Mouse (Mus musculus) thymus, postnatal 4 days (tissue): Measurements from ENCODE around the gene Txndc2.

Experiments used
- DNase-seq: peaks from one replicate; pipeline ENCODE4 v3.0.0; 2021

Gene Txndc2

DNA sequence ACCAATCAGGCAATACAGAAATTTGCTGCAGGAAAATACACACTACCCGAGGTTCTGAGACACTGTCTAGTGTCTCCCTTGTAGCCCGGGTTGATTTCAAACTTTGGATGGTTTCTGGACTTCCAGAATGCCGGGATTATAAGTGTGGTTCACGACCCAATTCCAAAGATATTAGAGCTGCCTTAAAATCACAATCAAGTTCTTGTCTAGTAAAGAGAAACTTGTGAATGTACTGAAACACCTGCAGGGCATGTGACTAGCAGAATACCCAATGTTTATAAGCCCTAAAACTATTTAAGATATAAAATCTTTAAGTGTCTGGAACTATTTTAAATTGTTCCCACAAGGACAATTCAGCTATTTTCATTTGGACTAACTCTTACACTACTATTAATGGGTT lies 30.2 kb downstream of the Txndc2 start:
- no peak for DNase-seq

DNA sequence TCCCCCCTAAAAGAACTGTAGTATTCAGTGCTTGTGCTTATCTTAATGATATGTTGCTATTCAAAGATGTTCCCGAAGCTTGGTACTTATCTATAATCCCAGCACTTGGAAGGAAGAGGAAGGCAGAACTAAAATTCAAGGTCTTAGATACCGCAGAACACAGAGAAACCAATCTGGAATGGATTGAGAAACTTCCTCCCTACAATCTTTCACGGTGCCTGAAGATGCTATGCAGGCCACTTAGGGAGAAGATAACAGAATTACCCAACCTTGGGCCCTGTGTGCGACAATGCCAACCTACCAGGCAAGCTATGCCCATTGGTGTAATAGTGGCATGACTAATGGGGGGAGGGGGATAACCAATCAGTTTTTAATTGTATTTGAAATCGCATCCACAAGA lies 33.2 kb downstream of the Txndc2 start:
- DNase-seq, result no peak

DNA sequence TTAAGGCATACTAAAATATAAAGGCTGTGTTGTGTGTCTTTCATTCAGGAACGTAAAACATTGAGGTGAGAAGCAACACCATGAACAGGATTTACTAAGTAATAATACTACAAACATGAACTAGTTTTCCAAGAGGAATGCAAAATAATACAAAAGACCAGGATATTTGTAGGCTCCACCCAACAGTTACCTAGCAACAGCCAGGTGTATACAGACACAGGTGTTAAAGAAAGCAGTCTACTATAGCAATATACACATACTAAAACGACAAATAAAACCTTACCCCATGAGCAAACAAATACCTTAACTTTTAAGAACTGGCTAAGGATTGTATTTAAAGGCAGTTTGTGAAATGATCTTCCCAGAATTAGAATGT lies 33.7 kb downstream of the Txndc2 start:
- no peak for DNase-seq

DNA sequence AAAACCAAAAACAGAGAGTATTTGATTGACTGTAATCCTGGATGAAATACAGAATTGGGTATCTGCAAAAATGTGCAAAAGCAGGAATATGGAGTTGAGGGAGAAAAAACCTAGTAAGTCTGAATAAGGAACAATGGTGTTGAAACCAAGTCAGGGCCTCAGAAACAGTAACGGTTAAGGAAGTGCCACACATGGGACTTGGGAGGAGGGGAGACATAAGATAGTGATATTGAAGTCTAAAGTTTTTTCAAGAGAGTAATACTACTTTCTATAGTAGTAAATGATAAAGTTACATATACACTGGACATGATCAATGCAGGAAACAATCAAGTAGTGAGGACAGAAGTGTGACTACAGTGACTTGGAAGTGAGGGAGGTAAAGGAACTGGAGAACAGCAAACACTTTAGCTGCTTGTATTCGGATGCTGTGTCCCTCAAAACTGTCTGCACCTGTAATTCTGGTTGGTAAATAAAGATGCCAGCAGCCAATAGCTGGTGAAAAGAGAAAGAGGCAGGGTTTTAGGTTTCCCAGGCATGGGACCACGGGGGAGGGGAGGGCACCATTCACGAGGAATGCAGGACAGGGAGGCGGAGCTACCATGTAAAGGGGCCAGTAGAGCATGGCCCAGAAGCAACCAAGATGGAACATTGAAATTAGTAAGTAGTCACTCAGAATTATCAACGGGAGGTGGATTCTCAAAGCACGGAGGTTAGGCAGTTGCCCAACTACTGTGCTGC lies 34.2 kb downstream of the Txndc2 start:
- DNase-seq, result no peak

DNA sequence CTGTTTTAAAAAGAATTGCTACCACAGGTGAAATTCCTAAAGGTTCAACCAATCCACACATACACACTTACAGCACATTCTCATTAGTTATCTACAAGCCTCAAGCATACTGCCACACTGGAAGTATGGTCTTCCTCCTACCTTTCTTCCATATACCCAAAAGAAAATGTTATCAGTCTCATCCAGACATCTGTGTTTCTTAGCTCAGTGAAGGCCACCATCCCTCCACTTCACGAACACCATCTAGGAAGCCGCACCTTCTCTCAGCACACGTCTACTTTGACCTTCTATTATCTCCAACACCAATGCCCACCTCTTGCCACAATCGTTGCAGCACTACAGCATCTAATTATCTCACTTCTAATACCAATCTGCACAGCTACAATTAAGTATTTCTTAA lies 36.0 kb downstream of the Txndc2 start:
- no peak for DNase-seq

DNA sequence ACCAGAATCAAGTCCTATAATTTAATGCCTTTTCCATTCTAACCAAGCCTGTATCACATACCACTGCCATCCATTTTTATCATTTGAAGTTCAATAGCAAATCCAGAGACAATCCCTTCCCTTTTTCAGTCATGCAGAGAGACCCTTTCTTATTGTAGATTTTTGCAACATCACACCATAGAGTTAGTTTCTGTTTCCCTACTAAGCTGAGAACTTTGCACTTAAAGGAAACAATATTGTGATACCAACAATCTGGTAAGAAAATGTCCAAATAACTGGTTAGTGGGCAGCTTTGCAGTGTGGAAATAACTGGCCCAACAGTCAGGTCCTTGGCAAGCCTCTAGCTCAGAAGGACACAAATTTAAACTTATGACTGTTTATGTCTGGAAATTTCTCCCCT lies 37.1 kb downstream of the Txndc2 start:
- no peak for DNase-seq

DNA sequence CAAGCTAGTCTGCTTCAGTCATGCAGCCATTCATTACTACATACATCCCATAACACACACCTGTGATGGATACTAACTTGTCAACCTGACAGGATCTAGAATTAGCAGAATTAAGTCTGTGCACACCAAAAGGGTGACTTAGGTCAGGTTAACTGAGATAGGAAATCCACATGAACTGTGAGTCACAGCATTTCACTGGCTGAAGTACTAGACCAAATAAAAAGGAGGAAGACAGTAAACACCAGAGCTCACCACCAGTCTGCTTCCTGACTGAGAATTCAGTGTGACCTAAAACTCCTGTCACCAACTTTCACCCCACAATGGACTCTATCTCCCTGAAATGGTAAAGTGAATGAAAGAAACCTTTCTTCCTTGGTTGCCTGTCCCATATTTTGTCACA lies 37.7 kb downstream of the Txndc2 start:
- DNase-seq, result no peak

DNA sequence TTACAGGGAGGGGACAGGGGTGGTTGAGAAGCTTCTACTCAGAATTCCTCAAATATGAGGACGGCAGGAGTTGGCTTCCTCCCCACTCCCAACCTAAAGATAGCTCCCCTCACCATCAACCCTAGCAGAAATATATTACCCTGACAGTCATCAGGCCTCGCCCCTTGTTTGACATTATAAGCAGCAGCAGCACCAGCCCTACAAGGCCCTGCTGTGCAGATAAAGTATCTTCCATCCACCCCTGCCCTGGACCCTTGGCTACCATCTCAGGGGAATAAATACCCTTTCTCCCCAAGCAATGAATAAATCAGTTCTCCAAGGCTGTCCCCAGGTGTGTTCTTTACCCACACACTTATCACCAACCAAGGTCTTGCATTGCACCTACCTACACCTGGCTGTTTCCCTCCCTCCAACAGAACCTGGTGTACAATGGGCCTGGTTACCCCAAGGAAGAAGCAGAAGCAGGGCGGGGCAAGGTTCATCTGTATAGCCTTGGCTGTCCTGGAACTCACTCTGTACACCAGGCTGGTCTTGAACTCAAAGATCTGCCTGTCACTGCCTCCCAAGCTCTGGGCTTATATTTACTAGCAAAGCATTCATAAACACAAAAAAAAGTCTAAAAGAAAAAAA lies 44.0 kb downstream of the Txndc2 start:
- no peak for DNase-seq

DNA sequence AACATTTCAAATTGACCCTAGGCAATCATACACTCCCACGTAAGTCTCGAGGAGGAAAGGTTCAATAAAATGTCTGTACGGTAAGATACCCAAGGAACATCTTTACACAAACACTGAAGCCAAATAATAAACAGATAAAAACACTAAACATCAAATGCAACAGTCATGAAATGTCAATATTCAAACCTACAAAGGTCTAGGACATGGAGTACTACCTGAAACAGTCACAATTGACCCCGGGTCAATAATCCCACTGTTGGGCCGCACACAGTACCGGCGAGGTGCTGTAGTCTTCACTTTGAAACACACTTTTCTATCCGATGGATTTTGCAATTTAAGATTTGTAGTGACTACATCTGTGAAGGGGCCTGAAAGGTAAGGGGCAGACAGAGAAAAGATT lies 47.3 kb downstream of the Txndc2 start:
- DNase-seq, result no peak
